Mouse (Mus musculus) ZHBTc4 (cell line): ENCODE results near the gene Ppp3ca.

ENCODE experiments used
- DNase-seq: peaks from one replicate; pipeline ENCODE4 v3.0.0-alpha.2; 2011; ENCODE audit warnings: low read depth, low spot score

Ppp3ca gene

GRCm38 (mm10) chr3:136853596-136853995 lies 183.7 kb downstream of the Ppp3ca start:
- no peak for DNase-seq

- no peak for DNase-seq
Measured at GRCm38 (mm10) chr3:136855996-136856395, 186.1 kb downstream of the Ppp3ca start.

GRCm38 (mm10) chr3:136862051-136862837 lies 192.3 kb downstream of the Ppp3ca start:
- DNase-seq = no peak

DNA sequence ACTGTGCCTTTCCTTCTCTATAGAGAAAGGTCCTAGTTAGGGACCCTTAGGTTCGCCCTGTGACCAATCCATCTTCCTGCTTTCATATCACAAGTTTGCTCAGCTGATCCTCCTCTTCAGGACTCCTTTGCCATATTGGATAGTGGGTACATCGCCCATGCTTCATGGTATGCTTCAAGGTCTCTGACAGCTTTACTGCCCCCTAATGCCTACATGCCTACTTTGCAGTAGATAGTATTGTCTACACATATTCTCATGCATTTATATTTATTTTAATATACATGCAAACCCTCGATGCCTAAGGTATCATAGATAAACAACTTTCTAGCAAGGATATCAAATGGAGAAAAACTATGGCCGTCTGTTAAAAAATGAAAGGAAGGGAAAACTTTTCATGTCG lies 193.2 kb downstream of the Ppp3ca start:
- DNase-seq = no peak

DNA sequence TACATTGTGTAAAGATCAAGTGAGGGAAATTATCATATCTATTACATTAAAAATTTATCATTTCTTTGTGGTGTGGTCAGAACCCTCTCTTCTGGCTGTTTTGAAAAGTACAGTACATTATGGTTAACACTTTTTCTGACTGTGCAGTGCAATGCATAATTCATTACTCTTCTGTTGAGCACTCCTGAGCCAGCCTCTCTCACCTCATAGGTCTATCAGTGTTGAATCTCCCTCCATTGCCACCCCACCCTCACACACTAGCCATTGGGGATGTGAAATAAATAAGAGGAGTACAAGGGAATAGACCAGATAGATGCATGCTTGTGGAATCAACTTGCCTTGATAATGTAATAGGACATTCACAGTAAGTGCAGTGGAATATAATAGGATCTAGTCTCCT lies 194.4 kb downstream of the Ppp3ca start:
- no peak for DNase-seq

DNA sequence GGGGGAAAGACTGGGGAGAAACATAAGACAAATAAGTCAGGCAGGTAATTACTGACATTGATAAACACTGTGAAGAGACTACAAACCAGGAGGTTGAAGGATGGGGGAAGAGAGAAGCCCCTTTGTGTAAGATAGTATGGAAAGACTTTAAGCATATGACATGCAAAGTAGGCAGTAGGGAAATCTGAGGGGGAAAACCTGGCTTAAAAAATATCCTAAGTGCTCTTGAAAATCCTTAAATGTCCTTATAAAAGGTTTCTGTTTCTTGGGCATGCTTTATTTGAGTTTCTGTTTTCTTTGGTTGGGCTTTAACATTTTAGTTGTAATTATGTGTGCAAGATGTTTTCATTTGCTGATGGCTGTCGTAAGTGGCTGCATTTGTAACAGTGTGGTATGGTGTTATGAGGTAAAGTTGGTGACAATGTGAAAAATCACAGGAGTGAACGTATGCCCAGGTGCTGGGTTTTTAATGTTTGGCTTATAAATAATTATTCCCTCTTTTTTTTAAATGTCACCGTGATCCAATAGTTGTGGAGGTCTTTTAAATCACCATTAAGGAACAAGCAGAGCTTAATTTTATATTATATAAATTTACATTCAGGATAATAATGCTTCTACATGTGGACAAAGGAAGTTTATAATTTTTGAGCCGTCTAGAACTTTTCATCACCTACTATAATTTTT lies 195.4 kb downstream of the Ppp3ca start:
- no peak for DNase-seq

GRCm38 (mm10) chr3:136866095-136866494 lies 196.2 kb downstream of the Ppp3ca start:
- no peak for DNase-seq

DNA sequence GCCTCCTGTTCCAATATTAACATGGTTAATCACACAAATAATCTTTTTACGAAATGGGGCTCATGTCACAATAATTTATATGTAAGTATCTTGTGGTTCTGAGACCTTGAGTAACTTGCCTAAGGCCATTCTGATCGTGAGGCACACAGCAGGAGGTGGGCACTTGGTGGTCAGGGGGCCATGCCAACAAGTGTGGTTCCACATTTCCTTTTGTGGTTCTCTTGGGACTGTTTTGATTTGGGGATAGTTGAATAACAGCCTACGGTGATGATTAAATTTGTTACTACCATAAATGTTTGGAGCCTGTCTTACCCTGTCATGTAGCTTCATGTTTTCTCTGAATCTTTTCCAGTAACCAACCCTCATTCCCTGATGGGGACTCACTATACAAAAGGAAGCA lies 196.6 kb downstream of the Ppp3ca start:
- no peak for DNase-seq

DNA sequence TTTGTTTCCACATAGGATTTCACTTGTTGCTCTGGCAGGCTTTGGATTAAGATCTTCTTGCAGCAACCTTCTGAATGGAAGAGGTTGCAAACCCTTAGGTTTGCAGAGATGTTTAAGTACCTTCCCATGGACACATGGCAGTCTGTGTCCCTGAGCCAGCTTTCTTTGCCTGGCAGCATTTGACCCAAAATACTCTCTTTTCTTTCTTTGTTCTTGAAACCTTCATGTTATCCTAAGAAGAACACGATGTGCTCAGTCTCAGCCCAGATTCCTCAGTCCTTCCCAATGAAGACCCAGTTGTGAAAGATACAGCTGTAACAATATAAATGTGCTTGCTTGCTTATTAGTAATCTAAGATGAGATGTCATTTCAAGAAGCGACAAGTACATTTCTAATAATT lies 197.4 kb downstream of the Ppp3ca start:
- DNase-seq = no peak

GRCm38 (mm10) chr3:136871772-136872532 lies 202.0 kb downstream of the Ppp3ca start:
- DNase-seq = no peak

GRCm38 (mm10) chr3:136872533-136873095 lies 202.7 kb downstream of the Ppp3ca start:
- DNase-seq = no peak

- no peak for DNase-seq
Measured at GRCm38 (mm10) chr3:136873809-136874449, 204.0 kb downstream of the Ppp3ca start.

DNA sequence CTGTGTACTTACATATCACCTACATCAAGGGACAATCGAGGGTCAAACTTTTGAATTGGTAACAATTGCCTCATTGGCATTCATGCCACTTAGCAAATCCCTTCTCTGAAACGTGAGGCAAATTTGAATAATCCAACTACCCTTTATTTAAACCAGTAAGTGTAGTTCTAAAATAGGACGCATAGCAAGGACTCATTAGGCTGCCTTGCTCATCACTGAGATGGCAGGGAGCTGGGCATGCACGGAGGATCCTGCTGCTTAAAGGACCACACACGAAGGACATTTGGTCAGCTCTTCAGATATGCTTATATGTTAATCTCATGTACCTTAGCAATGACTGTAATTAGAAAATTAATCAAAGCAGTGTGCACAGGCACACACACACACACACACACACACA lies 204.6 kb downstream of the Ppp3ca start:
- DNase-seq = no peak

- DNase-seq = no peak
Measured at GRCm38 (mm10) chr3:136887741-136888140, 217.8 kb downstream of the Ppp3ca start.

- no peak for DNase-seq
Measured at GRCm38 (mm10) chr3:136892140-136892539, 222.2 kb downstream of the Ppp3ca start.

DNA sequence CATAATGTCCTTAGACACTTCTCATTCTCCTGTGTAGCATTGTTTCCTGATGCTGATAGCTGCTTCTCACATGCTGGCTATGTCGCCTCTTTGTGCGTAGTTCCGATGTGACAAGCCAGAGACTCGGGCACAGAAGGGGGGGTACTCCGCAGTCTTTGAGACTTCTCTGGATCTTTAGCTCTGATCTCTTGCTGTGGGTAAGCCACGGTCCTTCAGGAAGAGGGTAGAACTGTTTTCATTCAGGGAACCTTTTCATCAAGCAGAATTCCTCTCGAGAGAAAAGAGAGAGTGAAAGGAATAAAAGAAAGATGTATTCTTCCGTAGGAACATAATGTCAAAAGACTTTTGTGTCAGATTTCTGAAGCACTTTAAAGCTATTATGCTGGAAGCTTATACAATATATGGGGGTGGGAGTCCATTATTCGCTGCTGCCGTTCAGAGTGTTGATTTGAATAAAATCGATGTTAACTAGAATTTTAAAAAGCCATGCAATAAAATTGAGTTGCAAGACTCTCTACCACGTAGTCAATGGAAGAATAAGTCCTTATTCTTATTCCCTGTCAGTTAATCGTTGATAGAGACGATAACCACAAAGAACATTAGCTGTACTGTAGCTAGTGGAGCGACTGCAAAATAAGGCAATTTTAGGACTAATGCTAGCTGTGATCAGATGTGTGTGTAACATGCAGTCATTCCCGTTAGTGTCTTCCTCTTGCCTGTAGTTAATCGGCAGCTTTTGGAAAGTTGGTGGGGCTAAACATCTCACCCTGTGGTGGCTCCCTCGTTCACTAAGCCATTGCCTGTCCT lies 223.9 kb downstream of the Ppp3ca start:
- no peak for DNase-seq

DNA sequence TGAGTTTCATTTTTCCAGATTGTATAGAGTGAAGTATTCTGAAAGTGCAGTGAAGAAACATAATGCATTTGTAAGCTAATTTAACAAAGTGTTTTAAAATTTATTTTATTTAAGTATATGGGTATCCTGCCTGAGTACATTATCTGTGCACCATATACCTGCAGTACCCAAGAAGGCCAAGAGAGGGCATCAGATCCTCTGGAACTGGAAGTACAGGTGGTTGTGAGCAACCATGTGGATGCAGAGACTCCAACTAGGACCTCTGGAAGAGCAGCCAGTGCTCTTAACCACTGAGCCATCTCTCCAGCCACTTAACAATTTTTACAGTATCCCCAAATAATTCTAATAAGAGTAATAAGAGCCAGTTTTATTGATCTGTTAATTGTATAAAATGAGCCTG lies 225.6 kb downstream of the Ppp3ca start:
- DNase-seq = peak; percentile 55

DNA sequence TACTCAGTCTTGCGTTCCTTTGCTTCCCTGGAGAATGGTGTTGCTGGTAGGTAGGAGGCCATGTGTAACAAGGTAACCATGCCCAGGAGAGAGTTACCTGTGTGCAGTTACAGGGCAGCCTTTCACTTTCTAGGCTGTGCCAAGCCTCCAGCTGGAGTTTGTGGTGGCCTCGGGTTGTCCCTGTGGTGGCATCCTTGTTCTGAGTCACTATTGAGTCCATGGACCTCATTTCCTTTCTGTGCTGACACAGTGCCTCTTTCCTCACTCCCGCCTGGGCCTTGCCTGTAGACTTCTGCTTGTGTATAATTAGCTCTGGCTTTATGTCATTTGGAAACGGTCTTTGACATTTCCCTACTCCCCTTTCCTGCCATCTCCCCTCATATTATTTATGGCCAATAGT lies 226.4 kb downstream of the Ppp3ca start:
- no peak for DNase-seq

- DNase-seq = no peak
Measured at GRCm38 (mm10) chr3:136899744-136900143, 229.8 kb downstream of the Ppp3ca start.

GRCm38 (mm10) chr3:136900986-136901385 lies 231.1 kb downstream of the Ppp3ca start:
- no peak for DNase-seq

- DNase-seq = no peak
Measured at GRCm38 (mm10) chr3:136902776-136903175, 232.9 kb downstream of the Ppp3ca start.
